Mouse (Mus musculus): ENCODE results near the gene Ncoa7. TPM values are rescaled to one million over a fixed set of nuclear protein-coding genes. Genes with fewer than 3 reads are reported as not detected.

The Ncoa7 gene
- polyA plus RNA-seq, 1 experiment, result 2.7 TPM

DNA sequence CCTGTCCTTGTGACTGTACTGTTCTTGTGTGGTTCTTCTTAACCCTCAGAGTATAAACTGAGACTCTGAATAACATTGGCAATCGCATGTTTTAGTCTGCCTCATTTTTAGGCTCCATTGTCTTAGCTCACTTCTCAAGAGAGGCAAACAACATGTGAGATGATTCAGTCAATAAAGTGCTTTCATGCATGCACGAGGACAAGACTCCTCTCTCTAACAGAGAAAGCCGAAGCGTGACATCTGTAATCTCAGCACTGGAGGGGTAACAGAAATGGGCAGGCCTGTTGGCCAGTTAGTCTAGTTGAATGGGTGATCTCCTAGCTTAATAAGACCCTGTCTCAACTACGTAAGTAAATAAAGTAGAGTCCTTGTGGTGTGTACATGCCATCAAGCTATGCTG, 95.1 kb downstream of the Ncoa7 start:
- H3K79me2 ChIP-seq (ENCODE audit: control insufficient read depth, insufficient read depth), result no peaks in the 10 kb centered on the region
- no peak overlapping the region for H3K4me3 ChIP-seq
- H3K27me3 ChIP-seq (ENCODE audit: control insufficient read depth, insufficient read depth, insufficient read length), result no peaks in the 10 kb centered on the region
- no peaks in the 10 kb centered on the region for H3K36me3 ChIP-seq (ENCODE audit: control insufficient read depth, insufficient read depth)
- H3K4me2 ChIP-seq (ENCODE audit: low read depth), result no peak overlapping the region
- no peak for TF ChIP-seq POLR2A (IDR thresholded peaks at IDR 0.05; ENCODE audit: insufficient read length, low read depth)
- H3ac ChIP-seq (ENCODE audit: control insufficient read depth, insufficient read length), result no peak overlapping the region

DNA sequence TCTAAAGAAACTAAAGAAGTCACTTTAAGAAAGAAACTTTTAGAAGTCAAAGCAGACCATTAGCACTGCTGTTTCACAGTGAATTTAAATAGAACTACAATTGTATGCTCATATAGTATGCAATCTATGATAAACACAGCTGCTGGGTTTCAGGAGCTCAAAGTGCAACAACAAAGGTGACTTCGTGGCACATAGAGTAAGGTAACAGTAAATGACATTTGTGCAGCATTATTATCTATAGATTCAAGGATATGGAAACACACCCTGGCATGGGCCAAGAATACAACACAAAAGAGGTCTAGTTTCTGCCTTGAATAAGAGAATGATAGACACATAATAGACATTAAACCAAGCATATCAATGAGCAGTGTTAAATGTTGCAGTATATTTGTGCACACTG, 100.5 kb downstream of the Ncoa7 start:
- Histone ChIP-seq H3K36me3 (ENCODE audit: control insufficient read depth, insufficient read depth) (no peaks in the 10 kb centered on the region), H3K4me3 (no peak overlapping the region)

GRCm38 (mm10) chr10:30686862-30687261, 116.3 kb downstream of the Ncoa7 start:
- no peaks in the 10 kb centered on the region for H3K79me2 ChIP-seq (ENCODE audit: control insufficient read depth, insufficient read depth)
- H3K27me3 ChIP-seq (ENCODE audit: control insufficient read depth, insufficient read depth, insufficient read length), result no peaks in the 10 kb centered on the region
- TF ChIP-seq POLR2A (IDR thresholded peaks at IDR 0.05; ENCODE audit: insufficient read length, low read depth) (no peak), E2F4 (IDR thresholded peaks at IDR 0.05; ENCODE audit: insufficient read depth) (no peak), POLR2AphosphoS2 (IDR thresholded peaks at IDR 0.05; ENCODE audit: insufficient read length, low read depth) (no peak), REST (IDR thresholded peaks at IDR 0.05; ENCODE audit: insufficient read depth, insufficient read length) (no peak), SRF (IDR thresholded peaks at IDR 0.05; ENCODE audit: control insufficient read depth, insufficient read length, low read depth) (no peak), CEBPB (IDR thresholded peaks at IDR 0.05; ENCODE audit: insufficient read depth, poor library complexity, severe bottlenecking) (no peak), TCF12 (IDR thresholded peaks at IDR 0.05; ENCODE audit: insufficient read depth, poor library complexity, severe bottlenecking) (no peak), MAX (IDR thresholded peaks at IDR 0.05; ENCODE audit: low read depth) (no peak), MYOG (IDR thresholded peaks at IDR 0.05; ENCODE audit: control insufficient read depth in 1 of 3, insufficient read depth in 1 of 3, insufficient read length in 2 of 3, low read depth in 2 of 3) (no peak), TCF3 (IDR thresholded peaks at IDR 0.05; ENCODE audit: insufficient read length, low read depth) (no peak), USF1 (IDR thresholded peaks at IDR 0.05; ENCODE audit: low read depth) (no peak), MYOD1 (IDR thresholded peaks at IDR 0.05; ENCODE audit: control insufficient read depth in 1 of 3, insufficient read length in 2 of 3, low read depth in 2 of 3) (no peak)
- no peak overlapping the region for H3K4me3 ChIP-seq
- no peak overlapping the region for H3ac ChIP-seq (ENCODE audit: control insufficient read depth, insufficient read length)
- H3K36me3 ChIP-seq (ENCODE audit: control insufficient read depth, insufficient read depth), result peaks cover 7% of the 10 kb centered on the region
- H3K4me2 ChIP-seq (ENCODE audit: low read depth), result no peak overlapping the region

More for the DNA sequence above, 100.5 kb downstream of the Ncoa7 start:
- H3K27me3 ChIP-seq (ENCODE audit: control insufficient read depth, insufficient read depth, insufficient read length), result no peaks in the 10 kb centered on the region
- TF ChIP-seq POLR2AphosphoS2 (IDR thresholded peaks at IDR 0.05; ENCODE audit: insufficient read length, low read depth), result no peak
- no peak for TF ChIP-seq MAX (IDR thresholded peaks at IDR 0.05; ENCODE audit: low read depth)
- no peak for TF ChIP-seq E2F4 (IDR thresholded peaks at IDR 0.05; ENCODE audit: insufficient read depth)
- TF ChIP-seq TCF3 (IDR thresholded peaks at IDR 0.05; ENCODE audit: insufficient read length, low read depth), result no peak
- TF ChIP-seq SRF (IDR thresholded peaks at IDR 0.05; ENCODE audit: control insufficient read depth, insufficient read length, low read depth), result no peak
- H3K79me2 ChIP-seq (ENCODE audit: control insufficient read depth, insufficient read depth), result no peaks in the 10 kb centered on the region
- no peak overlapping the region for H3K4me2 ChIP-seq (ENCODE audit: low read depth)
- no peak overlapping the region for H3ac ChIP-seq (ENCODE audit: control insufficient read depth, insufficient read length)

GRCm38 (mm10) chr10:30683449-30683848, 119.7 kb downstream of the Ncoa7 start:
- Histone ChIP-seq H3K4me3 (no peak overlapping the region), H3ac (ENCODE audit: control insufficient read depth, insufficient read length) (no peak overlapping the region), H3K79me2 (ENCODE audit: control insufficient read depth, insufficient read depth) (no peaks in the 10 kb centered on the region), H3K36me3 (ENCODE audit: control insufficient read depth, insufficient read depth) (no peaks in the 10 kb centered on the region), H3K4me2 (ENCODE audit: low read depth) (no peak overlapping the region), H3K27me3 (ENCODE audit: control insufficient read depth, insufficient read depth, insufficient read length) (no peaks in the 10 kb centered on the region)
- no peak for TF ChIP-seq CEBPB (IDR thresholded peaks at IDR 0.05; ENCODE audit: insufficient read depth, poor library complexity, severe bottlenecking)
- no peak for TF ChIP-seq USF1 (IDR thresholded peaks at IDR 0.05; ENCODE audit: low read depth)
- TF ChIP-seq TCF12 (IDR thresholded peaks at IDR 0.05; ENCODE audit: insufficient read depth, poor library complexity, severe bottlenecking), result no peak
- TF ChIP-seq POLR2A (IDR thresholded peaks at IDR 0.05; ENCODE audit: insufficient read length, low read depth), result no peak
- TF ChIP-seq MAX (IDR thresholded peaks at IDR 0.05; ENCODE audit: low read depth), result no peak
- TF ChIP-seq REST (IDR thresholded peaks at IDR 0.05; ENCODE audit: insufficient read depth, insufficient read length), result no peak
- TF ChIP-seq POLR2AphosphoS2 (IDR thresholded peaks at IDR 0.05; ENCODE audit: insufficient read length, low read depth), result no peak
- TF ChIP-seq SRF (IDR thresholded peaks at IDR 0.05; ENCODE audit: control insufficient read depth, insufficient read length, low read depth), result no peak
- no peak for TF ChIP-seq E2F4 (IDR thresholded peaks at IDR 0.05; ENCODE audit: insufficient read depth)
- TF ChIP-seq TCF3 (IDR thresholded peaks at IDR 0.05; ENCODE audit: insufficient read length, low read depth), result no peak
- TF ChIP-seq MYOD1 (IDR thresholded peaks at IDR 0.05; ENCODE audit: control insufficient read depth in 1 of 3, insufficient read length in 2 of 3, low read depth in 2 of 3), result no peak
- TF ChIP-seq MYOG (IDR thresholded peaks at IDR 0.05; ENCODE audit: control insufficient read depth in 1 of 3, insufficient read depth in 1 of 3, insufficient read length in 2 of 3, low read depth in 2 of 3), result no peak

GRCm38 (mm10) chr10:30679756-30680155, 123.4 kb downstream of the Ncoa7 start:
- H3K79me2 ChIP-seq (ENCODE audit: control insufficient read depth, insufficient read depth), result no peaks in the 10 kb centered on the region
- no peak for TF ChIP-seq MAX (IDR thresholded peaks at IDR 0.05; ENCODE audit: low read depth)
- TF ChIP-seq REST (IDR thresholded peaks at IDR 0.05; ENCODE audit: insufficient read depth, insufficient read length), result no peak
- TF ChIP-seq MYOG (IDR thresholded peaks at IDR 0.05; ENCODE audit: control insufficient read depth in 1 of 3, insufficient read depth in 1 of 3, insufficient read length in 2 of 3, low read depth in 2 of 3), result no peak
- TF ChIP-seq SRF (IDR thresholded peaks at IDR 0.05; ENCODE audit: control insufficient read depth, insufficient read length, low read depth), result no peak
- H3K36me3 ChIP-seq (ENCODE audit: control insufficient read depth, insufficient read depth), result no peaks in the 10 kb centered on the region
- no peak overlapping the region for H3K4me3 ChIP-seq
- H3K27me3 ChIP-seq (ENCODE audit: control insufficient read depth, insufficient read depth, insufficient read length), result no peaks in the 10 kb centered on the region
- no peak overlapping the region for H3ac ChIP-seq (ENCODE audit: control insufficient read depth, insufficient read length)
- no peak overlapping the region for H3K4me2 ChIP-seq (ENCODE audit: low read depth)

All from myocyte (in vitro differentiated cells).